Mouse (Mus musculus): Measurements from ENCODE around the gene Trp53tg5. TPM values are rescaled to one million over a fixed set of nuclear protein-coding genes. Genes with fewer than 3 reads are reported as not detected.

Trp53tg5 gene
- total RNA-seq (2021), result not detected

- intact Hi-C loops (cut with DNase I), result no loop called here
- DNase-seq, result no peak
Measured at GRCm38 (mm10) chr2:164473624-164474023, at the start of gene Trp53tg5. Gene Trp53tg5 (minus strand): TSS chr2:164473724.

- intact Hi-C loops (cut with DNase I), result loop anchor here (10.0 kb wide), 1 partner anchor 417 kb away; no protein-coding TSS in a partner anchor
- no peak for DNase-seq
Measured at GRCm38 (mm10) chr2:164522280-164522679, 48.8 kb upstream of the Trp53tg5 start.

GRCm38 (mm10) chr2:164521841-164522240 lies 48.3 kb upstream of the Trp53tg5 start:
- intact Hi-C loops (cut with DNase I), result loop anchor here (1.0 to 10.0 kb wide), 3 partner anchors 59 to 417 kb away; no protein-coding TSS in a partner anchor
- no peak for DNase-seq

- intact Hi-C loops (cut with DNase I), result loop anchor here (1.0 to 10.0 kb wide), 3 partner anchors 58 to 416 kb away; no protein-coding TSS in a partner anchor
- peak; percentile 73 to 76 for DNase-seq
Measured at GRCm38 (mm10) chr2:164520782-164521181, 47.3 kb upstream of the Trp53tg5 start.

- intact Hi-C loops (cut with DNase I), result loop anchor here (2.0 kb wide), 1 partner anchor 48 kb away; no protein-coding TSS in a partner anchor
- no peak for DNase-seq
Measured at GRCm38 (mm10) chr2:164519171-164519526, 45.6 kb upstream of the Trp53tg5 start.

- intact Hi-C loops (cut with DNase I), result loop anchor here (2.0 kb wide), 1 partner anchor 48 kb away; no protein-coding TSS in a partner anchor
- DNase-seq, result no peak
Measured at GRCm38 (mm10) chr2:164518266-164519170, 45.0 kb upstream of the Trp53tg5 start.

GRCm38 (mm10) chr2:164517485-164518221 lies 44.1 kb upstream of the Trp53tg5 start:
- intact Hi-C loops (cut with DNase I), result loop anchor here (2.0 kb wide), 1 partner anchor 47 kb away; no protein-coding TSS in a partner anchor
- DNase-seq, result peak; percentile 64 to 70

- DNase-seq, result no peak
- intact Hi-C loops (cut with DNase I), result no loop called here
Measured at GRCm38 (mm10) chr2:164516592-164516991, 43.1 kb upstream of the Trp53tg5 start.

- intact Hi-C loops (cut with DNase I), result no loop called here
- DNase-seq, result no peak
Measured at GRCm38 (mm10) chr2:164515897-164516296, 42.4 kb upstream of the Trp53tg5 start.

GRCm38 (mm10) chr2:164514916-164515315 lies 41.4 kb upstream of the Trp53tg5 start:
- DNase-seq, result no peak
- intact Hi-C loops (cut with DNase I), result no loop called here

GRCm38 (mm10) chr2:164513389-164513788 lies 39.9 kb upstream of the Trp53tg5 start:
- peak; percentile 57 to 64 for DNase-seq
- intact Hi-C loops (cut with DNase I), result no loop called here

- DNase-seq, result no peak
Measured at GRCm38 (mm10) chr2:164512121-164512909, 38.8 kb upstream of the Trp53tg5 start.

GRCm38 (mm10) chr2:164510621-164511190 lies 37.2 kb upstream of the Trp53tg5 start:
- intact Hi-C loops (cut with DNase I), result no loop called here
- DNase-seq, result no peak

More at GRCm38 (mm10) chr2:164512121-164512909, 38.8 kb upstream of the Trp53tg5 start:
- intact Hi-C loops (cut with DNase I), result no loop called here

GRCm38 (mm10) chr2:164507811-164508210 lies 34.3 kb upstream of the Trp53tg5 start:
- no peak for DNase-seq
- intact Hi-C loops (cut with DNase I), result no loop called here

GRCm38 (mm10) chr2:164505619-164506347 lies 32.3 kb upstream of the Trp53tg5 start:
- intact Hi-C loops (cut with DNase I), result no loop called here
- no peak for DNase-seq

- no peak for DNase-seq
- intact Hi-C loops (cut with DNase I), result no loop called here
Measured at GRCm38 (mm10) chr2:164504919-164505318, 31.4 kb upstream of the Trp53tg5 start.

GRCm38 (mm10) chr2:164500511-164500910 lies 27.0 kb upstream of the Trp53tg5 start:
- intact Hi-C loops (cut with DNase I), result no loop called here
- DNase-seq, result no peak

GRCm38 (mm10) chr2:164499317-164499716 lies 25.8 kb upstream of the Trp53tg5 start:
- intact Hi-C loops (cut with DNase I), result loop anchor here (5.0 kb wide), 1 partner anchor 37 kb away; the partner anchor contains the start of gene Gm20458
- no peak for DNase-seq

GRCm38 (mm10) chr2:164497691-164498268 lies 24.3 kb upstream of the Trp53tg5 start:
- intact Hi-C loops (cut with DNase I), result loop anchor here (5.0 kb wide), 1 partner anchor 35 kb away; the partner anchor contains the start of gene Gm20458
- DNase-seq, result no peak
